Mouse (Mus musculus) C2C12 (cell line): Measurements from ENCODE around the gene Etnk1.

Experiments used
- CEBPB ChIP-seq: IDR thresholded peaks from one replicate; pipeline ENCODE4 v1.6.1; 2011; ENCODE audit warnings: low read depth, mild to moderate bottlenecking, control low read depth, moderate library complexity
- CTCF ChIP-seq: IDR thresholded peaks from one replicate; pipeline ENCODE4 v1.5.1; 2011; ENCODE audit not compliant: control insufficient read depth, insufficient read depth, insufficient read length
- FOSL1 ChIP-seq: IDR thresholded peaks from one replicate; pipeline ENCODE4 v1.8.0; 2011; ENCODE audit warnings: mild to moderate bottlenecking, low read length; ENCODE audit not compliant: poor library complexity, insufficient read depth, severe bottlenecking
- MAX ChIP-seq: IDR thresholded peaks from one replicate; pipeline ENCODE4 v1.6.1; 2011; ENCODE audit warnings: mild to moderate bottlenecking, control low read depth
- MYOD1 ChIP-seq: IDR thresholded peaks from one replicate; pipeline ENCODE4 v1.6.1; 2011; ENCODE audit warnings: low read depth; ENCODE audit not compliant: control insufficient read depth, insufficient read length
- MYOG ChIP-seq: IDR thresholded peaks from one replicate; pipeline ENCODE4 v1.6.1; 2011; ENCODE audit not compliant: control insufficient read depth, insufficient read length; ENCODE audit errors: extremely low read depth
- USF1 ChIP-seq: IDR thresholded peaks from one replicate; pipeline ENCODE4 v1.6.1; 2011; ENCODE audit warnings: low read depth, mild to moderate bottlenecking, control low read depth, moderate library complexity

GRCm38 (mm10) chr6:143125721-143126120 is 41.3 kb upstream of the Etnk1 start:
- TF ChIP-seq CEBPB (no peak), CTCF (no peak), MAX (no peak), USF1 (no peak), MYOG (no peak), MYOD1 (no peak), FOSL1 (no peak)
